Mouse (Mus musculus): ENCODE data around the gene Ldlrap1.

DNA sequence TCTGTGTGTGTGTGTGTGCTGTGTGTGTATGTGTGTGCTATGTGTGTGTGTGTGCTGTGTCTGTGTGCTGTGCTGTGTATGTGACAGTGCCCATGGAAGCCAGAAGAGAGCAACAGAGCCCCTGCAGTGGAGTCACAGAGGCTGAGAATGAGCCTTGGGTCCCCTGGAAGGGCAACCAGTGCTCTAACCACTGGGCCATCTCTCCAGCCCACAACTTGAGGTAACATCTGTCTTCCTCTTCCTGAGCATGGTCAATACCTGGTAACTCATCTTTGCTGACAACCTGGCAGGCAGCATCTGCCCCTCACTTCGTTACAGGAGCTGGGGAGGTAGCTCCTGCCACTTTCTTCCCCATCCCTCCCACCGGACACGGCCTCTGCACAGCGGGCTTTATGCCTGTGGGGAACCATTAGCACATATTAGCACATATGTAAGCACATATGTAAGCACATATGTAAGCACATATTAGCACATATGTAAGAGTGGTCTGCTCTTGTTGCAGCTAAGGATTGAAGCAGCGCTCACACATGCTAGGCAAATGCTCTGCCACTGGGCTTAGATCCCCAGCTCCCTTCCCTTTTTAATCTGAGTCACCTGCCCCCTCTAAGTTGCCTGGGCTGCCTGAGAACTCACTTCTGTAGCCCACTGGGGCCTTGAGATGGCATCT, 28.1 kb upstream of the Ldlrap1 start:
- TF ChIP-seq CTCF (IDR thresholded peaks at IDR 0.05; ENCODE audit: control insufficient read depth, insufficient read depth, insufficient replicate concordance, low read depth, low read length) = no peak
- no peak for TF ChIP-seq POLR2A (IDR thresholded peaks at IDR 0.05; ENCODE audit: control insufficient read depth, low read depth, low read length)

All from testis, adult 2 months (tissue).